Mouse (Mus musculus): ENCODE measurements around the gene Smok3c. TPM values are rescaled to one million over a fixed set of nuclear protein-coding genes. Genes with fewer than 3 reads are reported as not detected.
"Not testable (repeated sequence)": the region's sequence is repeated elsewhere in the genome, so short reads cannot be mapped to it uniquely, and the experiment has no call there.

The Smok3c gene
- total RNA-seq, 2 experiments from 2014 or later: not detected

DNA sequence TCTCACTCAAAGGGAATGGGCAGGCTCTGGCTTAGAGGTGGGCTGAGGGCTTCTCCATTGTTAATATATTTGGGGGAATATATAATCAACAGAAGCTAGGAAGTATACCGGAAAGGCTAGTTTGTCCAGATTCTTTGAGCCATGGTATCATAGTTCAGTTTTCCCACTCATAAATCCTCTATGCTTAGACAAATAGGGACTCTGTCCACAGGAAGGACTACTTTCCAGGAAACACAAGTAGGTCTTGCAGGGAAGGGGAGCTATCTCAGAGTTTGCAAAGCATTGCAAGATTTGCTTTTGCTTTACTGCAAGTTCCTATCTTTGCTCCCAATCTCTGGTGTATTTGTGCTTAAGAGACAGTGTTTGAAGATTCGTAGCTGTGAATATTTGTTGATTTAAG is 52.0 kb downstream of the Smok3c start:
- no peak for DNase-seq

DNA sequence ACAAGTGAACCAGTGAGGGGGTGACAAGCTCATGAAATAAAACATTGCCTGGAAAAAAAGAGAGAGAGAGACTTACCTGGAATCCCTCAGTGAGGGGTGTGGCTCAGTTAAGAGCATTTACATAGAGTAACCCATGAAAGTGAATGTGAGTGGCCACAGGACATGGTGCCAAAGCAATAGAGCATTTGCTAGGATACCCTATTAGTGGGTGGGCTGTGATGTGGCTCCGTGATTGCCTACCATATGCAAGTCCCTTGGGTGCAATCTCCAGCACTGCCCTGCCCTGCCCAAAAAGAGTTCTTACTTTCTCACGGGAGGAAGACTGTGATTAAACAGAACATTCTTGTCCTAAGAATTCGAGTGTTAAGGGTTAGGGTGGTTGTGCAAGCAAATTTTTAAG is 54.1 kb downstream of the Smok3c start:
- no peak for DNase-seq

DNA sequence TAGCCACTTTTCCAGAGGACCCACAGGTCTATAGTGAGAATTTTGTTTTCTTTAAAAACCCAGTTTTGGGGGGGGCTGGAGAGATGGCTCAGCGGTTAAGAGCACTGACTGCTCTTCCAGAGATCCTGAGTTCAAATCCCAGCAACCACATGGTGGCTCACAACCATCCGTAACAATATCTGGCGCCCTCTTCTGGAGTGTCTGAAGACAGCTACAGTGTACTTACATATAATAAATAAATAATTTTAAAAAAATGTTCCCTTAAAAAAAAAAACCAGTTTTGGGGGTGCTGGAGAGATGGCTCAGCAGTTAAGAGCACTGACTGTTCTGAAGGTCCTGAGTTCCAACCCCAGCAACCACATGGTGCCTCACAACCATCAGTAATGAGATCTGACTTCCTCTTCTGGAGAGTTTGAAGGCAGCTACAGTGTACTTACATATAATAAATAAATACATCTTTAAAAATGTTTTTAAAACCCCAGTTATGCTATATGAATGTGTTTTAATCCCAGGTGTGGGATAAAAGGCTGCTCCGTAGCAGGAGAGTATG is 56.9 kb downstream of the Smok3c start:
- not testable (repeated sequence) for DNase-seq

Other genes starting within 250 kb of the Smok3c start
- gene Pilra, start 216.9 kb upstream of the Smok3c start, total RNA-seq (2021): 1 to 10 TPM; 2.4 to 3.9 TPM
- 1 to 10 TPM; 1.3 to 1.5 TPM for gene Pilrb1, start 195.1 kb upstream of the Smok3c start, total RNA-seq (2021)
- 1 to 10 TPM in 1 of 2 experiments, under 1 TPM in 1; 0.76 to 1.4 TPM for gene Pilrb2, start 181.4 kb upstream of the Smok3c start, total RNA-seq (2021)
- under 1 TPM; 0.13 to 0.33 TPM for gene Cyp3a13, start 131.6 kb upstream of the Smok3c start, total RNA-seq (2021)
- gene Gjc3, start 90.1 kb upstream of the Smok3c start, total RNA-seq (2021): under 1 TPM; 0.13 to 0.36 TPM
- under 1 TPM; 0.49 to 0.79 TPM for gene Azgp1, start 71.7 kb upstream of the Smok3c start, total RNA-seq (2021)
- gene Smok3a, start 31.9 kb upstream of the Smok3c start, total RNA-seq (2021): not detected
- gene Smok3b, start 31.8 kb upstream of the Smok3c start, total RNA-seq (2021): not detected
- 10 to 100 TPM; 36.3 to 41.9 TPM for gene Zkscan1, start 31.9 kb downstream of the Smok3c start, total RNA-seq (2021)
- gene Zscan21, start 63.7 kb downstream of the Smok3c start, total RNA-seq (2021): 10 to 100 TPM; 15.2 to 16.9 TPM
- 10 to 100 TPM; 11.7 to 12.4 TPM for gene Zfp113, start 102.5 kb downstream of the Smok3c start, total RNA-seq (2021)
- 100 to 1,000 TPM; 143 to 152 TPM for gene Cops6, start 107.9 kb downstream of the Smok3c start, total RNA-seq (2021)
- 10 to 100 TPM; 19.1 to 19.7 TPM for gene Ap4m1, start 118.8 kb downstream of the Smok3c start, total RNA-seq (2021)
- gene Mcm7, start 119.2 kb downstream of the Smok3c start, total RNA-seq (2021): 10 to 100 TPM; 33.0 to 34.5 TPM
- 10 to 100 TPM; 41.2 to 47.5 TPM for gene Taf6, start 134.3 kb downstream of the Smok3c start, total RNA-seq (2021)
- gene Cnpy4, start 134.3 kb downstream of the Smok3c start, total RNA-seq (2021): 10 to 100 TPM; 21.5 to 24.7 TPM
- 1 to 10 TPM; 8.5 to 9.2 TPM for gene Mblac1, start 141.1 kb downstream of the Smok3c start, total RNA-seq (2021)
- gene Nxpe5, start 172.7 kb downstream of the Smok3c start, total RNA-seq (2021): under 1 TPM; 0.26 to 0.43 TPM
- gene Lamtor4, start 202.3 kb downstream of the Smok3c start, total RNA-seq (2021): 10 to 100 TPM; 76.3 to 99.9 TPM
- 10 to 100 TPM; 20.6 to 30.4 TPM for gene BC037034, start 210.8 kb downstream of the Smok3c start, total RNA-seq (2021)
- under 1 TPM in 1 of 2 experiments, not detected in 1; 0.17 TPM for gene Gal3st4, start 219.6 kb downstream of the Smok3c start, total RNA-seq (2021)
- not detected for gene Gm43720, start 226.8 kb downstream of the Smok3c start, total RNA-seq (2021)
- under 1 TPM; 0.26 to 0.36 TPM for gene Gpc2, start 226.8 kb downstream of the Smok3c start, total RNA-seq (2021)
- not detected for gene Stag3, start 227.0 kb downstream of the Smok3c start, total RNA-seq (2021)

Measured in adrenal gland, postnatal 36 days (tissue).